In genomic region chr3:31209001-31209400, GRCm38 (mm10) we compare ENCODE assay signal across 9 mouse cellular contexts. TPM values are rescaled to one million over a fixed set of nuclear protein-coding genes. Genes with fewer than 3 reads are reported as not detected.
A peak's percentile ranks its signal among the peaks of the same experiment; 100 is the strongest.
DNase-seq lines count a peak whose midpoint lies in the region; ATAC-seq and TF ChIP-seq lines count a peak whose summit lies in the region.
"Had no signal": no experiment of that assay in that cellular context is flagged by ENCODE, and none has a peak within 500 bp of the region (broad histone marks: within the 10 kb centered on the region; RNA-seq: fewer than 3 reads in every experiment).

No protein-coding gene starts in this region.

- DNase-seq in kidney, postnatal 0 days (ENCODE audit: low spot score): peak; percentile 54
- no peak for DNase-seq in kidney, postnatal 25 days
- DNase-seq in embryonic facial prominence, embryonic 10.5 days (ENCODE audit: low spot score): peak; percentile 67
- DNase-seq in hindbrain, embryonic 11.5 days (ENCODE audit: low spot score): peak; percentile 46
- DNase-seq in urinary bladder, postnatal 10 days (ENCODE audit: low spot score): no peak
- no peak for DNase-seq in frontal cortex, postnatal 14 days (ENCODE audit: low spot score in 2 of 2)
- DNase-seq in urinary bladder, postnatal 14 days (ENCODE audit: low spot score): no peak
- DNase-seq: cerebellum, adult 11-12 months had no signal

- 13% methylated on average over 19 of the region's 19 CpGs for WGBS in kidney, postnatal 0 days
- 7% methylated on average over 19 of the region's 19 CpGs for WGBS in embryonic facial prominence, embryonic 10.5 days
- 4% methylated on average over 19 of the region's 19 CpGs for WGBS in hindbrain, embryonic 11.5 days
- WGBS in midbrain, embryonic 15.5 days: 17% methylated on average over 19 of the region's 19 CpGs

- no peak overlapping the region for H3K9ac ChIP-seq in kidney, postnatal 0 days (ENCODE audit: low read depth, low read length)
- peak overlapping the region; percentile 19; the same call in 1 of the 2 replicates for H3K9ac ChIP-seq in hindbrain, embryonic 11.5 days (ENCODE audit: low read depth, low read length)
- 0 out of 2 replicates have a peak overlapping the region, but pooled peaks have one; percentile 7 for H3K9ac ChIP-seq in midbrain, embryonic 15.5 days

- H3K36me3 ChIP-seq in kidney, postnatal 0 days (ENCODE audit: insufficient read depth, low read length): no peaks in the 10 kb centered on the region
- H3K36me3 ChIP-seq in embryonic facial prominence, embryonic 10.5 days (replicated peaks): no peaks in the 10 kb centered on the region
- H3K36me3 ChIP-seq in hindbrain, embryonic 11.5 days (ENCODE audit: control insufficient read depth, insufficient read depth, low read length): no peaks in the 10 kb centered on the region
- no peaks in the 10 kb centered on the region for H3K36me3 ChIP-seq in midbrain, embryonic 15.5 days (replicated peaks)

- no peak overlapping the region for H3K27ac ChIP-seq in kidney, postnatal 0 days
- peak overlapping the region; percentile 81 for H3K27ac ChIP-seq in embryonic facial prominence, embryonic 10.5 days (replicated peaks)
- H3K27ac ChIP-seq in hindbrain, embryonic 11.5 days (ENCODE audit: low read depth, low read length): no peak overlapping the region
- no peak overlapping the region for H3K27ac ChIP-seq in midbrain, embryonic 15.5 days

- ATAC-seq in kidney, postnatal 0 days (replicated peaks; ENCODE audit: low FRiP score, low read depth): no peak
- ATAC-seq in hindbrain, embryonic 11.5 days (ENCODE audit: low FRiP score): 0 out of 2 replicates have a peak, but pooled peaks have one; percentile 50
- peak; percentile 57; the same call in 1 of the 2 replicates for ATAC-seq in midbrain, embryonic 15.5 days (replicated peaks)

- H3K9me3 ChIP-seq in kidney, postnatal 0 days (replicated peaks; ENCODE audit: low read length): no peaks in the 10 kb centered on the region
- H3K9me3 ChIP-seq in embryonic facial prominence, embryonic 10.5 days: no peaks in the 10 kb centered on the region
- no peaks in the 10 kb centered on the region for H3K9me3 ChIP-seq in hindbrain, embryonic 11.5 days (ENCODE audit: control insufficient read depth, low read length)
- no peaks in the 10 kb centered on the region for H3K9me3 ChIP-seq in midbrain, embryonic 15.5 days

- H3K4me2 ChIP-seq in kidney, postnatal 0 days (ENCODE audit: low read length): peak overlapping the region; percentile 34
- H3K4me2 ChIP-seq in hindbrain, embryonic 11.5 days (replicated peaks; ENCODE audit: low read depth, low read length): peak overlapping the region; percentile 33
- H3K4me2 ChIP-seq in midbrain, embryonic 15.5 days: peak overlapping the region; percentile 24

- TF ChIP-seq CTCF in kidney, postnatal 0 days (IDR thresholded peaks at IDR 0.05; ENCODE audit: low read depth): no peak

- peaks cover 21% of the 10 kb centered on the region; the same call in 1 of the 2 replicates for H3K4me1 ChIP-seq in kidney, postnatal 0 days (replicated peaks; ENCODE audit: insufficient read depth, low read length)
- H3K4me1 ChIP-seq in embryonic facial prominence, embryonic 10.5 days: peaks cover 52% of the 10 kb centered on the region
- peaks cover 9% of the 10 kb centered on the region for H3K4me1 ChIP-seq in hindbrain, embryonic 11.5 days (replicated peaks; ENCODE audit: control insufficient read depth, insufficient read depth, low read length)
- peaks cover 8% of the 10 kb centered on the region; the same call in 1 of the 2 replicates for H3K4me1 ChIP-seq in midbrain, embryonic 15.5 days

- H3K4me3 ChIP-seq in kidney, postnatal 0 days (replicated peaks; ENCODE audit: low read depth, low read length): no peak overlapping the region
- H3K4me3 ChIP-seq in embryonic facial prominence, embryonic 10.5 days: peak overlapping the region; percentile 31
- H3K4me3 ChIP-seq in hindbrain, embryonic 11.5 days (ENCODE audit: low read depth, low read length): no peak overlapping the region
- no peak overlapping the region for H3K4me3 ChIP-seq in midbrain, embryonic 15.5 days

- no peaks in the 10 kb centered on the region for H3K27me3 ChIP-seq in kidney, postnatal 0 days (ENCODE audit: insufficient read depth, low read length)
- no peaks in the 10 kb centered on the region; the same call in 1 of the 2 replicates for H3K27me3 ChIP-seq in embryonic facial prominence, embryonic 10.5 days (replicated peaks; ENCODE audit: low read depth, poor library complexity, severe bottlenecking)
- H3K27me3 ChIP-seq in hindbrain, embryonic 11.5 days (ENCODE audit: control insufficient read depth, insufficient read depth, low read length): no peaks in the 10 kb centered on the region
- H3K27me3 ChIP-seq in midbrain, embryonic 15.5 days (replicated peaks): no peaks in the 10 kb centered on the region

RNA-seq across cellular contexts. Expression of gene Cldn11, which starts 59.3 kb away (rescaled TPM):
- polyA plus RNA-seq in kidney, postnatal 0 days (2015; fragmentation: Nextera tagmentation; extraction: Ambion mirVana): 61.6 and 67.6 TPM in 2 replicates
- 11.2 and 19.4 TPM in 2 replicates for polyA plus RNA-seq in embryonic facial prominence, embryonic 10.5 days (2016; fragmentation: Nextera tagmentation; extraction: Ambion mirVana)
- polyA plus RNA-seq in hindbrain, embryonic 11.5 days (2014; fragmentation: Nextera tagmentation; extraction: Ambion mirVana): 7.7 and 8.8 TPM in 2 replicates
- 57.8 and 75.1 TPM in 2 replicates for polyA plus RNA-seq in midbrain, embryonic 15.5 days (2015; fragmentation: Nextera tagmentation; extraction: Ambion mirVana)

Comparison
In these comparisons a context has a peak if more than half of its experiments do, and no peak if none do; other contexts are left out.
1. DNase-seq: peak in kidney, postnatal 0 days (single experiment), embryonic facial prominence, embryonic 10.5 days (single experiment) and hindbrain, embryonic 11.5 days (single experiment); none in kidney, postnatal 25 days (0 of 2), urinary bladder, postnatal 10 days (single experiment), frontal cortex, postnatal 14 days (0 of 2) and urinary bladder, postnatal 14 days (single experiment).
2. Peak in every context shown above with its lines, with median percentiles within 50 percentile points of each other: H3K4me2 ChIP-seq.